Mouse (Mus musculus) ES-Bruce4 (cell line): ENCODE results near the gene Snf8.

Experiments used
- CTCF ChIP-seq: IDR thresholded peaks from one replicate; pipeline ENCODE4 v1.8.1; 2011; ENCODE audit warnings: low read depth, low read length
- EP300 ChIP-seq: IDR thresholded peaks from 2 replicates; pipeline ENCODE4 v1.6.1; 2011; ENCODE audit warnings: low read depth, low read length; ENCODE audit not compliant: insufficient read depth
- POLR2A ChIP-seq: IDR thresholded peaks from one replicate; pipeline ENCODE4 v1.8.1; 2011; ENCODE audit warnings: low read length; ENCODE audit not compliant: insufficient read depth

DNA sequence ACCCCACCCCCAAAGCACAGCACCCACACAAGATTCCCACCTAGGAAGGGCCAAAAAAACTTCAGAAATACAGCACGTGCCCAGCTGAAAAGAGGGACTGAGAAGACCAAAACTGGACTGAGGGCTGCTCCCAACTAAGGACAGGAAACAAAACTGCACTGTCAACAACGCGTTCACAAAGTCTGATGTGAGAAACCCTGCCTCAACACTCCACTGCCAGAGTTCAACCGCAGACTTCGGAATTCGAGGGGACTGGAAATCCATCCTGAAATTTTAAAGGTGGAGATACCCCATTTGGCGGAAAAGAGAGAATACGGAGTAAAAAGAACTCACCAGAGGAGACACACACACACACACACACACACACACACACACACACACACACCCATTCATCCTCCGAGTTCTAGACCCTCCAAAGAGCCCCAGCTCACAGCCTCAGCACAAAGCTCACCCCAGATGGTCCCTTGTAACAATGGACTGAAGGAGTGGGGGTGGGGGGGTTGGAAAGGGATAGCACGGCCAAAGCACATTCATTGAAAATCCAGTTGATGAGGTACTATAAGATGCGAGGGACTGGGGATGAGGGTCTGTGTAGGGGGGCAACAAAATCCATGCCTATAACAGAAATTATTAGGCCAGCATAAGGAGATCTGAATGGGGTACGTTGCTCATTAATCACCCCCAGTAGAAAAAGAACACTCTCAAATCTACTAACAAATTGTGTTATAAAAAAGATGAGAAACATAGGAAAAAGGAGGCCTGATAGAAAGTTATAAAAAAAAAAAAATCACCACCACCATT lies 31.4 kb upstream of the Snf8 start:
- TF ChIP-seq POLR2A, result no peak
- TF ChIP-seq CTCF, result no peak
- no peak for TF ChIP-seq EP300
